Mouse (Mus musculus) heart, postnatal 10 days (tissue): Measurements from ENCODE around the gene Polm. TPM values are rescaled to one million over a fixed set of nuclear protein-coding genes. Genes with fewer than 3 reads are reported as not detected.

Source experiments
- DNase-seq, 2 experiments: peaks; one replicate each; pipeline ENCODE4 v3.0.0; 2021
- intact Hi-C: fragments of 180-260 bp; cut with DNase I; formaldehyde crosslinking; loops from one replicate; pipeline ENCODE4 v1.15.1; 2025
- total RNA-seq, 2 experiments: library from RNA; stranded (reverse); gene quantifications; 2 replicates each; pipeline ENCODE4 v1.2.3; 2021

Polm gene
- 1 to 10 TPM; 5.0 to 6.7 TPM for total RNA-seq

DNA sequence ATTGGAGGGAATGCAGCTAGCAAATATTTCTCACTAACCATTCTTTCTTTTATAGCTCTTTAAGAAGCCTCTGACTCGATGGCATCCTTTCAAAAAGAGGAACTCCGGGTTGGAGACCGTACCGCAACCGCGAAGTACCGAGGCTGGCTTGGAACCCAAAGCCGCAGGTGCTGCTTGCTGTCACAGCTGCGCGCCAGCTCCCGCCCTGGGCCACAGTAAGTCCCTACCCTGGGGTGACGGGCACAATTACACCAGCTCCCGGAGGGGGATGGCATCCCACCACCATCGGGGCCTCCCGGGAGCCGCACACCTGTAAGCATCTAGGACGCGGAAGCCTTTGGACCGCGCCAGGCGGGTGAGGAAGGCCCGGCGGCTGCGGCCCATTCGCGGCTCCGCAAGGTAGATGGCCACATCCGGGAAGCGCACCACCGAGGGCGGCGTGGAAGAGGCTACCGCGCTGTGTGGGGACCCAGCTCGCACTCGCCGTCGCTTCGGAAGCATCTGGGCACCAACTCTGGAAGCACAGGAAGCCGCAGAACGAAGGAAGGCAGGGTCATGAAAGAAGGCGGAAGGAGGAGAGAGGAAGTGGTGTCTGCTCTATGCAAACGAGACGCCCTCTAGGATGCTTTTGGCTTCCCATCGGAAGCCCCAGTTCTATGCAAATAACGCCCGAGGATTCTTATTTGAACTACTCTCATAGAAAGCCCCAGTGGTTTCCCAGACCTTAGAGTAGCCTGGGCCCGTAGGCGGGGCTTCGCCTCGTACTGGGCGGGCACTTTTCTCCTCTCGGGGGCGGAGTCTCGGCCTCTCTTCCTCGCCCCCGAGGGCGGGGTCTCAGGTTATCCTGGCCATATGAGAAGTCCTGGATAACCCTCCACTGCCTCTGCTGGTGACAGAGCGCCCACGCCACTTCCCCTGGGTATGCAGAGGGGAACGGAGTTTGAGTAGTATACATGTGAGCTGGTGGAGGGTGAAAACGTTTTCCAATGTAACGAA, at the start of gene Polm:
Polm (minus strand) TSS at position 766 of the 996 bp plus-strand sequence.
- intact Hi-C loops, result loop anchor here (1.0 kb wide), 2 partner anchors 41 to 49 kb away; partner anchors contain the start of genes Dbnl and Pold2
- peak; percentile 95 for DNase-seq

DNA sequence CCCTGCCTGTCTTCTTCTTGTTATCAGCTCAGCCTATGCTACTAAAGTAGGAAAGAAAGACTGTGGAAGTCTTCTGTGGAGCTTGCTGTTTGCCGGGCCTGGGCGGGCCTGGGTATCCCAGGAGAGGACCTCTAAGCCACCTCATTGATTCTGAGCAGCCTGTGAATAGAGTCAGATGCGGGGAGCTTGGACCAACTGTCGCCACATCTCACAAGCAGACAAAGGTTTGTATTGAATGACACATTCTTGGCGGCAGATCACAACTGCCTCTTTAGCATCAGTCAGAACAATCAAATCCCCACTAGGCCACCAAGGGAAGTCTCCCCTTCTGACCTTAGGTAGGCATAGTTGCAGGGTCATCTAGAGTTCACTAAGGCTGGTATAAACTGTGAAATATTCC, 49.4 kb upstream of the Polm start:
- no peak for DNase-seq
- intact Hi-C loops, result loop anchor here (5.0 kb wide), 4 partner anchors 35 to 400 kb away; partner anchors contain the start of gene Dbnl

GRCm38 (mm10) chr11:5886187-5886586, 48.4 kb upstream of the Polm start:
- intact Hi-C loops, result loop anchor here (5.0 kb wide), 4 partner anchors 34 to 399 kb away; partner anchors contain the start of gene Dbnl
- DNase-seq, result peak; percentile 73 to 88

GRCm38 (mm10) chr11:5882518-5882917, 44.7 kb upstream of the Polm start:
- no peak for DNase-seq
- intact Hi-C loops, result no loop called here

GRCm38 (mm10) chr11:5879905-5880304, 42.1 kb upstream of the Polm start:
- intact Hi-C loops, result loop anchor here (5.0 kb wide), 1 partner anchor 88 kb away; no protein-coding TSS in a partner anchor
- DNase-seq, result peak; percentile 53 to 72

DNA sequence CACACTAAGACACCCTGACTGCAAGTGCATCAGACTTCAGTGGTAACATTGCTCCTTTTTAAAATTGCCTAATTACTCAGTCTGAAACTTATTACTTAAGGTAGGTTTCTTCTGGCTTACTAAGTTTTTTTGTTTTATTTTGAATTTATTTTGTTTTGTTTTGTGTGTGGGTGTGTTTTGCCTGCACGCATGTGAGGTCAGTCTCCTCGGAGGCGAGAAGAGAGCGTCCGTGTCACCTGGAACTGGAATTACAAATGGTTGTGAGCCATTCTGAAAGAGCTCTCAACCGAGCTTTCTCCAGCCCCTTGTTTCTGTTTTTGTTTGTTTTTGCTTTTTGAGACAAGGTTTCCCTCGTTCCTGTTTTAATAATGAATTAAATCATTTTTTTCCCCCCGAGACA, 40.8 kb upstream of the Polm start:
- DNase-seq, result no peak
- intact Hi-C loops, result loop anchor here (1.0 to 5.0 kb wide), 2 partner anchors 40 to 86 kb away; partner anchors contain the start of gene Polm

GRCm38 (mm10) chr11:5877921-5878526, 40.2 kb upstream of the Polm start, which contains the start of gene Pold2:
Pold2 (minus strand) TSS chr11:5878292.
- peak; percentile 98 for DNase-seq
- intact Hi-C loops, result loop anchor here (1.0 to 5.0 kb wide), 2 partner anchors 40 to 86 kb away; partner anchors contain the start of gene Polm

DNA sequence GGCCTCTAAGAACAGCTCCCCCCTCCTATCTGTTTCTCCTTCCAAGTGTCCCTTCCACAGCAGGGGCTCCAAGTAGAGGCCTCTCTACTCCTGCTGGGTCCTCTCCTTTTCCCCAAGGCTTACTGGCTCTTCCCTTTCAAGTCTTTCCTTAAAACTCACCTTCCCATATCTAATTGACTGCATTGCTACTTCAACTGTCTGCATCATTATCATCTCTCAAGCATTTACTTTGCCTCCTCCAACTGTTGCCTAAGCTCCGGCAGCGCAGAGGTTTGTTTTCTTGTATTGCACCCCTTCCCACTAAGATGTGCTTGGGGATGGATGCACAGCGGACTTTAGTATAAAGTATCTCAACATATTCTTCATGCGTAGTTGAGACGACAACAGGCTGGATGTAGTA, 39.6 kb upstream of the Polm start:
- intact Hi-C loops, result loop anchor here (5.0 kb wide), 1 partner anchor 85 kb away; no protein-coding TSS in a partner anchor

DNA sequence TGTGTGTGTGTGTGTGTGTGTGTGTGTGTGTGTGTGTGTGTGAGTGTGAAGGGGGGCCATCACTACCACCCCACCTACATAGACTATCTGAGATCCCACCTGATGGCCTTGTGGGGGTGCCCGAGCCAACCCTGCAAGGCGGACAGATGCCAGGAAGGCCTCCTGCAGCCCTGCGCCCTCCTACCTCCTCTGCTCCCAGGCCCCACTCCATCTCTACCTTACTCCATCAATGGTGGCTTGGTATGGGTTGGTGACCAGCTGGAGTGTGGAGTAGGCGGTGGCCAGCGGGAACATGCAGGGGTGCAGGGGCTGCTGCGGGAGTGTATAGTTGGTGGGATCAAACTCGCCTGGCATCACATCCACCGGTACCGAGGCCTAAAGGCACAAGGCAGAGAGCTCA, 35.4 kb upstream of the Polm start:
- intact Hi-C loops, result no loop called here
- DNase-seq, result no peak

More for the DNA sequence above, 39.6 kb upstream of the Polm start:
- no peak for DNase-seq

- intact Hi-C loops, result no loop called here
- no peak for DNase-seq
These were observed 34.9 kb upstream of the Polm start for GRCm38 (mm10) chr11:5872707-5873106.

DNA sequence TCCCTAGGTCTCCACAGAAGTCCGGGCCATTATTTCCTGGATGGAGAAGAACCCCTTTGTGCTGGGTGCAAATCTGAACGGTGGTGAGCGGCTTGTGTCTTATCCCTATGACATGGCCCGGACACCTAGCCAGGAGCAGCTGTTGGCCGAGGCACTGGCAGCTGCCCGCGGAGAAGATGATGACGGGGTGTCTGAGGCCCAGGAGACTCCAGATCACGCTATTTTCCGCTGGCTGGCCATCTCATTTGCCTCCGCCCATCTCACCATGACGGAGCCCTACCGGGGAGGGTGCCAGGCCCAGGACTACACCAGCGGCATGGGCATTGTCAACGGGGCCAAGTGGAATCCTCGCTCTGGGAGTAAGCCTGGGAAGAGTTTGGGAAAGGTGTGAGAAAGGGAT, 32.3 kb upstream of the Polm start:
- DNase-seq, result no peak
- intact Hi-C loops, result no loop called here

DNA sequence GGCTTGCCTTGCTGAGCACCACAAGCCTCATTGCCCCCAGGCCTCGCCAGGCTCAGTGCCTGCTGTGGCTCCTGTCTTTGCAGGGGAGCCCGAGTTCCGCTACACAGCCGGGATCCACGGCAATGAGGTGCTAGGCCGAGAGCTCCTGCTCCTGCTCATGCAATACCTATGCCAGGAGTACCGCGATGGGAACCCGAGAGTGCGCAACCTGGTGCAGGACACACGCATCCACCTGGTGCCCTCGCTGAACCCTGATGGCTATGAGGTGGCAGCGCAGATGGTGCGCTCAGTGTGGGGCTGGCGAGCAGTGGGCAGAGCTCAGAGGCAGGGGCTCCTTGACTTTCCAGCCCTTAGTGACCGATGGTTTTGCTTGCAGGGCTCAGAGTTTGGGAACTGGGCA, 31.5 kb upstream of the Polm start:
- intact Hi-C loops, result no loop called here
- no peak for DNase-seq

- no peak for DNase-seq
- intact Hi-C loops, result no loop called here
These were observed 30.5 kb upstream of the Polm start for GRCm38 (mm10) chr11:5868324-5868723.

DNA sequence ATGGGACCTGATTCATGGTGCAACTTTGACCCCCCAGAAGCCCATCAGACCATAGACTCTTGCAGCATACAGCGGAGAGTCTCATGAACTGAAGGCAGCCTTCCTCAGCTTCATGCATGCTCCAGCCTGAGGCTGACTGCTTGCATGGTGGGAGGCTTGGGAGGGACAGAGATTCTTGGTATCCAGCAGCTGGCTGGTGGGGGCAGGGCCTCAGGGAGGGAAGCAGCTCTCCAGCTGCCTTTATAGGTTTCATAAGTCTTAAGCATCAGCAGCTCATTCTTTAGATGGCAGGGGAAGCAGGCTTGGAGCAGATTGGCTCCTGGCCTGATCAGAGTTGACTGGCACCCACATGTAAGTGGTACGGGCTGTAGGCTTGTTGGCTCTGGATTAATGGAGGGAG, 29.4 kb upstream of the Polm start:
- DNase-seq, result no peak
- intact Hi-C loops, result no loop called here

DNA sequence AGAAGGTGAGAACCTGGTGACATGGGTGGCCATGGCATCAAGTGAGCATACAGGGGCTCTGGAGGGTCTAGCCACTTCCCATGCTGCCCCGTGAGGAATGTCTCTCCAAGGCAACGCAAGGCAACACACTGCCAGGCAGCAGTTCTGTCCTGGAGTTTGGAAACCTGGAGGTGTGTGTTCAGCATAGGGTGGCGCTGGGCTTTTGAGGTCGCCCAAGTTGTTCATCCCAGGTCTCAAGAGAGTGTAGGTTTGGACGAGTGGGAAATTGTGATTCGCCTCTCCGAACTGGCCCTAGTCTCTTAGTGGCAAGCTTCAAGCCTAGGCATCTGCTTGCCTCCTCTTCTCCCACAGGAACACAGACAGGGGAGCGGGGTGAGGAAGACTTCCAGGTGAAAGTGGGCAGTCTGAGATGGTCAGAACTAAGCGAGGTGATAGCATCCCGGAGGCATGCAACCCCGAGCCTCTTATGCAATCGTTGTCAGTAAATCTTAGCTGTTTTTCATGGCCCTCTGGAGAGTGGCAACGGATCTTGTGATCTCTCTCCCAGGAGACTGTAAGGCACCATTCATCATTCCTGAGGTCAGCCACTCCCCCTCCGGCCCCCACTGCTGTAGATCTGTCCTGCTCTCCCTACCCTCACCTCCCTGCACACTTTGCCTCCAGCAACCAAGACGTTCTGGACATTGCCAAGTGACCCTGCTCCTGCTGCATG, 24.7 kb upstream of the Polm start:
- no peak for DNase-seq
- intact Hi-C loops, result no loop called here

DNA sequence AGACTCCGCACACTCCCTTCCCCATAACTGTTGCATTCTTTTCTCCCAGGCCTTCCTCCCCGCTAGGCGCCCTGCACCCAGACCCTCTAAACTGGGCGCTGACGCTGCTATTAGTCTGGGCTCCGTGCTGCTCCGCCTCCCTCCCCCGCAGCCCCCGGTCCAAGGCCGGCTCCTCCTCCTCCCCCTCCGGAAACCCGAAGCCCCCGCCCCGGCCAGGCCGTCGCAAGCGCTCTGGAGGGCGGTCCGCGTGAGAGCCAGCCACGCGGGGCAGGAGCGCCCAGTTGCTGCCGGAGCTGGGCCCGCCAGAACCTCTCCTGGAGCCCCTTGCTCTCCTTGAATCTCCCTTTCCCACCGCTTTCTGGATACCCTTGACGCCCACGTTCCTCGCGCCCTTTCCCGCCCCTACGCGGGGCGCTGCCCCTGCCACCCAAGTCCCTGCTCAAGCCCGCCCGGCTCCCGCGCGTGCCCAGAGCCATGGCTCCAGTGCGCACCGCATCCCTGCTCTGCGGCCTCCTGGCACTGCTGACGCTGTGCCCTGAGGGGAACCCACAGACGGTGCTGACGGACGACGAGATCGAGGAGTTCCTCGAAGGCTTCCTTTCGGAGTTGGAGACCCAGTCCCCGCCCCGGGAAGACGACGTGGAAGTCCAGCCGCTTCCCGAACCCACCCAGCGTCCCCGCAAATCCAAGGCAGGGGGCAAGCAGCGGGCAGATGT, 24.0 kb upstream of the Polm start, which contains the start of gene Aebp1:
Aebp1 (plus strand) TSS at position 270 of the 716 bp plus-strand sequence.
- DNase-seq, result peak; percentile 71 to 73
- intact Hi-C loops, result no loop called here

- intact Hi-C loops, result no loop called here
- DNase-seq, result no peak
These were observed 22.8 kb upstream of the Polm start for GRCm38 (mm10) chr11:5860639-5861038.

- no peak for DNase-seq
- intact Hi-C loops, result no loop called here
These were observed 22.2 kb upstream of the Polm start for GRCm38 (mm10) chr11:5859883-5860550.

GRCm38 (mm10) chr11:5858723-5859122, 20.9 kb upstream of the Polm start:
- DNase-seq, result no peak
- intact Hi-C loops, result no loop called here
